Mouse (Mus musculus): ENCODE data around the gene Wiz. TPM values are rescaled to one million over a fixed set of nuclear protein-coding genes. Genes with fewer than 3 reads are reported as not detected.

Wiz gene
- polyA plus RNA-seq (2015; fragmentation: Nextera tagmentation; extraction: Ambion mirVana), result 34.0 and 34.3 TPM in 2 replicates

GRCm38 (mm10) chr17:32389101-32389659 lies at the start of gene Wiz:
Gene Wiz (minus strand): TSS chr17:32389439.
- Histone ChIP-seq H3K4me2 (peak within 1 kb of the TSS; percentile 95), H3K9me3 (replicated peaks) (no peaks in the 10 kb centered on the region), H3K27me3 (replicated peaks) (peaks cover 35% of the 10 kb centered on the region), H3K4me1 (peaks cover 26% of the 10 kb centered on the region), H3K9ac (replicated peaks) (peak within 1 kb of the TSS; percentile 75), H3K36me3 (peaks cover 19% of the 10 kb centered on the region), H3K27ac (replicated peaks) (peak within 1 kb of the TSS; percentile 88), H3K4me3 (replicated peaks) (peak within 1 kb of the TSS; percentile 58)
- ATAC-seq (ENCODE audit: low FRiP score), result peak; percentile 92
- WGBS, result 0% methylated on average over 35 of the region's 44 CpGs

GRCm38 (mm10) chr17:32437106-32437505 lies 47.9 kb upstream of the Wiz start:
- WGBS, result 92% methylated on average over 4 of the region's 4 CpGs
- Histone ChIP-seq H3K27ac (replicated peaks) (no peak overlapping the region), H3K9me3 (replicated peaks) (no peaks in the 10 kb centered on the region), H3K4me3 (replicated peaks) (no peak overlapping the region), H3K27me3 (replicated peaks) (no peaks in the 10 kb centered on the region), H3K4me1 (no peaks in the 10 kb centered on the region), H3K36me3 (no peaks in the 10 kb centered on the region), H3K9ac (replicated peaks) (no peak overlapping the region), H3K4me2 (no peak overlapping the region)
- ATAC-seq (ENCODE audit: low FRiP score), result no peak

- 80% methylated on average over 5 of the region's 5 CpGs for WGBS
- H3K27me3 ChIP-seq (replicated peaks), result no peaks in the 10 kb centered on the region
- no peak for ATAC-seq (ENCODE audit: low FRiP score)
Observed at GRCm38 (mm10) chr17:32435151-32435550, 45.9 kb upstream of the Wiz start.

GRCm38 (mm10) chr17:32434324-32434723 lies 45.1 kb upstream of the Wiz start:
- H3K4me1 ChIP-seq, result no peaks in the 10 kb centered on the region
- H3K27me3 ChIP-seq (replicated peaks), result no peaks in the 10 kb centered on the region
- no peak overlapping the region for H3K4me2 ChIP-seq
- no peak overlapping the region for H3K4me3 ChIP-seq (replicated peaks)
- no peak for ATAC-seq (ENCODE audit: low FRiP score)
- no peak overlapping the region for H3K9ac ChIP-seq (replicated peaks)
- 81% methylated on average over 4 of the region's 4 CpGs for WGBS
- no peaks in the 10 kb centered on the region for H3K9me3 ChIP-seq (replicated peaks)
- no peaks in the 10 kb centered on the region for H3K36me3 ChIP-seq
- H3K27ac ChIP-seq (replicated peaks), result no peak overlapping the region

More at GRCm38 (mm10) chr17:32435151-32435550, 45.9 kb upstream of the Wiz start:
- no peak overlapping the region for H3K4me3 ChIP-seq (replicated peaks)
- H3K4me2 ChIP-seq, result no peak overlapping the region
- no peaks in the 10 kb centered on the region for H3K36me3 ChIP-seq
- H3K9me3 ChIP-seq (replicated peaks), result no peaks in the 10 kb centered on the region
- H3K9ac ChIP-seq (replicated peaks), result no peak overlapping the region
- H3K4me1 ChIP-seq, result no peaks in the 10 kb centered on the region
- H3K27ac ChIP-seq (replicated peaks), result no peak overlapping the region

GRCm38 (mm10) chr17:32431972-32432371 lies 42.7 kb upstream of the Wiz start:
- no peaks in the 10 kb centered on the region for H3K9me3 ChIP-seq (replicated peaks)
- WGBS, result 62% methylated on average over 3 of the region's 3 CpGs
- no peak overlapping the region for H3K4me3 ChIP-seq (replicated peaks)
- H3K27me3 ChIP-seq (replicated peaks), result no peaks in the 10 kb centered on the region
- no peak overlapping the region for H3K9ac ChIP-seq (replicated peaks)
- no peak for ATAC-seq (ENCODE audit: low FRiP score)
- no peak overlapping the region for H3K4me2 ChIP-seq
- H3K4me1 ChIP-seq, result no peaks in the 10 kb centered on the region
- no peak overlapping the region for H3K27ac ChIP-seq (replicated peaks)
- H3K36me3 ChIP-seq, result no peaks in the 10 kb centered on the region

- H3K4me1 ChIP-seq, result no peaks in the 10 kb centered on the region
- H3K36me3 ChIP-seq, result no peaks in the 10 kb centered on the region
- no peak overlapping the region for H3K27ac ChIP-seq (replicated peaks)
- no peak overlapping the region for H3K4me2 ChIP-seq
- ATAC-seq (ENCODE audit: low FRiP score), result no peak
- no peaks in the 10 kb centered on the region for H3K27me3 ChIP-seq (replicated peaks)
- no peak overlapping the region for H3K4me3 ChIP-seq (replicated peaks)
- H3K9me3 ChIP-seq (replicated peaks), result no peaks in the 10 kb centered on the region
- no peak overlapping the region for H3K9ac ChIP-seq (replicated peaks)
Observed at GRCm38 (mm10) chr17:32426610-32427009, 37.4 kb upstream of the Wiz start.

- no peaks in the 10 kb centered on the region for H3K27me3 ChIP-seq (replicated peaks)
- H3K9me3 ChIP-seq (replicated peaks), result no peaks in the 10 kb centered on the region
- ATAC-seq (ENCODE audit: low FRiP score), result no peak
- 94% methylated on average over 2 of the region's 2 CpGs for WGBS
- H3K4me1 ChIP-seq, result no peaks in the 10 kb centered on the region
- H3K9ac ChIP-seq (replicated peaks), result no peak within 1 kb of the TSS
- no peak within 1 kb of the TSS for H3K4me2 ChIP-seq
- H3K27ac ChIP-seq (replicated peaks), result no peak within 1 kb of the TSS
- H3K4me3 ChIP-seq (replicated peaks), result no peak within 1 kb of the TSS
- H3K36me3 ChIP-seq, result no peaks in the 10 kb centered on the region
Observed at GRCm38 (mm10) chr17:32424034-32424433, 34.8 kb upstream of the Wiz start, which contains the start of gene Pglyrp2. Gene Pglyrp2 (minus strand): TSS chr17:32424167.

GRCm38 (mm10) chr17:32420781-32421180 lies 31.5 kb upstream of the Wiz start:
- Histone ChIP-seq H3K27ac (replicated peaks) (no peak overlapping the region), H3K9ac (replicated peaks) (no peak overlapping the region), H3K27me3 (replicated peaks) (peaks cover 8% of the 10 kb centered on the region), H3K4me1 (no peaks in the 10 kb centered on the region), H3K9me3 (replicated peaks) (no peaks in the 10 kb centered on the region), H3K4me3 (replicated peaks) (no peak overlapping the region), H3K36me3 (no peaks in the 10 kb centered on the region), H3K4me2 (no peak overlapping the region)
- WGBS, result 86% methylated on average over 8 of the region's 8 CpGs
- no peak for ATAC-seq (ENCODE audit: low FRiP score)

- no peak for ATAC-seq (ENCODE audit: low FRiP score)
- no peak overlapping the region for H3K9ac ChIP-seq (replicated peaks)
- 74% methylated on average over 2 of the region's 2 CpGs for whole genome bisulfite sequencing
- H3K9me3 ChIP-seq (replicated peaks), result no peaks in the 10 kb centered on the region
- H3K4me2 ChIP-seq, result no peak overlapping the region
- peaks cover 16% of the 10 kb centered on the region for H3K27me3 ChIP-seq (replicated peaks)
- no peaks in the 10 kb centered on the region for H3K36me3 ChIP-seq
- no peak overlapping the region for H3K27ac ChIP-seq (replicated peaks)
- H3K4me1 ChIP-seq, result no peaks in the 10 kb centered on the region
- no peak overlapping the region for H3K4me3 ChIP-seq (replicated peaks)
Observed at GRCm38 (mm10) chr17:32419989-32420388, 30.8 kb upstream of the Wiz start.

GRCm38 (mm10) chr17:32416771-32417170 lies 27.5 kb upstream of the Wiz start:
- Histone ChIP-seq H3K36me3 (no peaks in the 10 kb centered on the region), H3K4me2 (no peak overlapping the region), H3K27ac (replicated peaks) (no peak overlapping the region), H3K9me3 (replicated peaks) (no peaks in the 10 kb centered on the region), H3K27me3 (replicated peaks) (peaks cover 22% of the 10 kb centered on the region), H3K4me3 (replicated peaks) (no peak overlapping the region), H3K9ac (replicated peaks) (no peak overlapping the region), H3K4me1 (no peaks in the 10 kb centered on the region)
- 91% methylated on average over 14 of the region's 14 CpGs for WGBS
- ATAC-seq (ENCODE audit: low FRiP score), result no peak

- H3K9me3 ChIP-seq (replicated peaks), result no peaks in the 10 kb centered on the region
- H3K4me3 ChIP-seq (replicated peaks), result no peak overlapping the region
- no peak overlapping the region for H3K9ac ChIP-seq (replicated peaks)
- H3K4me1 ChIP-seq, result no peaks in the 10 kb centered on the region
- no peaks in the 10 kb centered on the region for H3K36me3 ChIP-seq
- WGBS, result 49% methylated on average over 24 of the region's 24 CpGs
- no peak for ATAC-seq (ENCODE audit: low FRiP score)
- H3K27ac ChIP-seq (replicated peaks), result no peak overlapping the region
- peaks cover 22% of the 10 kb centered on the region for H3K27me3 ChIP-seq (replicated peaks)
- no peak overlapping the region for H3K4me2 ChIP-seq
Observed at GRCm38 (mm10) chr17:32415417-32416020, 26.3 kb upstream of the Wiz start.

- no peaks in the 10 kb centered on the region for H3K36me3 ChIP-seq
- no peak overlapping the region for H3K4me3 ChIP-seq (replicated peaks)
- H3K9ac ChIP-seq (replicated peaks), result no peak overlapping the region
- WGBS, result 92% methylated on average over 6 of the region's 6 CpGs
- no peak overlapping the region for H3K4me2 ChIP-seq
- no peaks in the 10 kb centered on the region for H3K9me3 ChIP-seq (replicated peaks)
- H3K4me1 ChIP-seq, result no peaks in the 10 kb centered on the region
- no peak for ATAC-seq (ENCODE audit: low FRiP score)
- peaks cover 22% of the 10 kb centered on the region for H3K27me3 ChIP-seq (replicated peaks)
- H3K27ac ChIP-seq (replicated peaks), result no peak overlapping the region
Observed at GRCm38 (mm10) chr17:32411898-32412297, 22.7 kb upstream of the Wiz start.

All from neural tube, embryonic 15.5 days (tissue).